Mouse (Mus musculus): ENCODE results near the gene Scyl2. TPM values are rescaled to one million over a fixed set of nuclear protein-coding genes. Genes with fewer than 3 reads are reported as not detected.
A peak's percentile ranks its signal among the peaks of the same experiment; 100 is the strongest.

Scyl2 gene
- polyA plus RNA-seq, 1 experiment from 2014 or later, result 6.7 TPM

DNA sequence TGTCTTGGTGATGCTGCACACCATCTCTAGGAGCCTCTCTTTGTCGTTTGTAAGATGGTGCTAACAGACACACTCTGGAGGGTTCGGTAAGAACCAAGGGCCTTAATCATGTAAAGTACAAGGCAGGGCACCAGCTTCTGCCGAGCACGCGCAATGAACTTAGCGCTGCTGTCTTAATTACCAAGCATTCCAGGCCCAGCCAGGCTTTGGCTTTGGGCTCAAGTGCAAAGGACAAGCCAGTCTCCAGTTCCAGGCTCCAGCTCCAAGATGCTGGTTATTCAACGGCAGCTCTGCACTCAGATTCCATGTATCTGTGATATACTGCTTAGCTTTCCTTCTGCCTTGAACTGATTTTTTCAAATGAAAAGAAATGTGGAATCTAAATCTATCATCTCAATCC, 18.5 kb downstream of the Scyl2 start:
- TF ChIP-seq CTCF (IDR thresholded peaks at IDR 0.05; ENCODE audit: low read depth), result no peak
- Histone ChIP-seq H3K9me3 (replicated peaks; ENCODE audit: low read length) (no peaks in the 10 kb centered on the region), H3K27ac (no peak overlapping the region), H3K4me3 (replicated peaks; ENCODE audit: low read depth, low read length) (no peak overlapping the region), H3K9ac (ENCODE audit: low read depth, low read length) (no peak overlapping the region), H3K4me2 (ENCODE audit: low read length) (no peak overlapping the region), H3K36me3 (ENCODE audit: insufficient read depth, low read length) (no peaks in the 10 kb centered on the region), H3K27me3 (ENCODE audit: insufficient read depth, low read length) (no peaks in the 10 kb centered on the region), H3K4me1 (replicated peaks; ENCODE audit: insufficient read depth, low read length) (no peaks in the 10 kb centered on the region)
- WGBS, result 79% methylated on average over 7 of the region's 7 CpGs
- DNase-seq (ENCODE audit: low spot score), result no peak
- no peak for ATAC-seq (replicated peaks; ENCODE audit: low FRiP score, low read depth)

DNA sequence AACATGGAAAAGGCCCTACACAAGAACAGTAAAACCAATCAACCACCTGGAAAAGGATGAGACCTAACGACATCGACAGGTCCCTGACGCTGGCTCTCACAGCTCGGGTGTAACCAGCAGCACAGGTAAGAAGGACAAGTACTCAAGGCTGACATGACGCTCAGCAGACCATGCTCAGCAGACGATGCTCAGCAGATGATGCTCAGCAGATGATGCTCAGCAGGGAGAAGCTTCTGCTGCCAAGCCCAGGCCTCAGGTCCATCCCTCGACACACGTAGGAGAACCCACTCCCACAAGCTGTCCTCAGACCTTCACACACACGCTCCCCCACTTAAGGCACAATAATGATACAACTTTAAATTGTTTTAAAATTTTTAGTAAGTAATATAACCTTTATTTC, 20.4 kb downstream of the Scyl2 start:
- H3K27me3 ChIP-seq (ENCODE audit: insufficient read depth, low read length), result no peaks in the 10 kb centered on the region
- no peak for TF ChIP-seq CTCF (IDR thresholded peaks at IDR 0.05; ENCODE audit: low read depth)
- H3K4me1 ChIP-seq (replicated peaks; ENCODE audit: insufficient read depth, low read length), result no peaks in the 10 kb centered on the region
- ATAC-seq (replicated peaks; ENCODE audit: low FRiP score, low read depth) (no peak), DNase-seq (ENCODE audit: low spot score) (no peak)
- H3K9me3 ChIP-seq (replicated peaks; ENCODE audit: low read length), result no peaks in the 10 kb centered on the region
- no peak overlapping the region for H3K4me3 ChIP-seq (replicated peaks; ENCODE audit: low read depth, low read length)
- 0 out of 2 replicates have a peak, but pooled peaks cover 3% of the 10 kb centered on the region for H3K36me3 ChIP-seq (ENCODE audit: insufficient read depth, low read length)
- H3K27ac ChIP-seq, result no peak overlapping the region
- 71% methylated on average over 9 of the region's 9 CpGs for WGBS
- H3K4me2 ChIP-seq (ENCODE audit: low read length), result no peak overlapping the region
- no peak overlapping the region for H3K9ac ChIP-seq (ENCODE audit: low read depth, low read length)

DNA sequence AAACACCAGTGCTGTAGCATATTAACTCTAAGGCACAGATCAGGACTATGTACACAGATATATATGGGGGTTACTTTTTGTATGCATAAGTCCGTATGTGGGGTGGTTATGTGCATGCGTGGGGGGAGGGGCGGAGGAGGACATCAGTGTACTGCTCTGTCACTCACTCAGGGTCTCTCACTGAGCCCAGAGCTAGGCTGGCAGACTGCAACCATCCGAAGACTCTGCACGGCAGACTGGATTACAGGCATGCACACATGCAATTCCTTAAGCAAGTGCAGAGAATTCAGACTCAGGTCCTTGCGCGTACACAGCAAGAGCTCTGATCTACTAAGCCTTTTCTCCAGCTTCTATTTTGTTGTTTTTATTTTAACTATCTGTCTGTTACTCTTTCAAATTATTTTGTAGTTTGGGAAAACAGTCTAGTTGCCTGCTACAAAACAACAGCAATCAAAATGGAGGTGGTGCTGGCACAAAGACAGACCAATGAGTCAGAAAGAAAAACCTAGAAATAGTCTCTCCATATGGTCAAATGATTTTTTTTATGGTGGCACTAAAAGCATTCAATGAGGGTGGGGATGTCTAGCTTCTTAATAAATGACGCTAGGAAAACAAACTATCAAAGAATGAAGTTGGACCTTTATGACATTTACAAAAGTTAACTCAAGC, 21.0 kb downstream of the Scyl2 start:
- ATAC-seq (replicated peaks; ENCODE audit: low FRiP score, low read depth), result peak; percentile 74

DNA sequence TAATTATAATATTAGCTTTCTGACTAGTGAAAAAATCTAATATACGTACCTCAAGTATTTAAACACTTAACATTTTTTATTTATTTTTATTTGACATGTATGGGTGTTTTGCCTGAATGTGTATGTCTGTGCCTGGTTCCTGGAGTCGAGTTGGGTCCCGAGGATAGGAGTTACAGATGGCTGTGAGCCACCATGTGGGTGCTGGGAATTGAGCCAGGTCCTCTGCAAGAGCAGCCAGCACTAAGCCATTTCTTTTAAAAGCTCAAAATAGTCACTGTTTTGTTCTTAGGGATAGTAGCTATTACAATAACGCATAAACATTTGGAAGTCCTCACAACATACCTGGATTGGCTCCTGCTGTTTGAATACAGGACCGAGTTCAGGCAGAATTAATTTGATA, 29.7 kb downstream of the Scyl2 start:
- Histone ChIP-seq H3K36me3 (ENCODE audit: insufficient read depth, low read length) (peaks cover 33% of the 10 kb centered on the region), H3K9me3 (replicated peaks; ENCODE audit: low read length) (no peaks in the 10 kb centered on the region), H3K4me2 (ENCODE audit: low read length) (no peak overlapping the region), H3K4me1 (replicated peaks; ENCODE audit: insufficient read depth, low read length) (no peaks in the 10 kb centered on the region), H3K4me3 (replicated peaks; ENCODE audit: low read depth, low read length) (no peak overlapping the region), H3K27me3 (ENCODE audit: insufficient read depth, low read length) (no peaks in the 10 kb centered on the region), H3K27ac (no peak overlapping the region), H3K9ac (ENCODE audit: low read depth, low read length) (no peak overlapping the region)
- DNase-seq (ENCODE audit: low spot score) (no peak), ATAC-seq (replicated peaks; ENCODE audit: low FRiP score, low read depth) (no peak)
- no peak for TF ChIP-seq CTCF (IDR thresholded peaks at IDR 0.05; ENCODE audit: low read depth)
- 87% methylated on average over 5 of the region's 5 CpGs for WGBS

More for the DNA sequence above, 21.0 kb downstream of the Scyl2 start:
- H3K27ac ChIP-seq, result no peak overlapping the region
- H3K4me3 ChIP-seq (replicated peaks; ENCODE audit: low read depth, low read length), result no peak overlapping the region
- 0 out of 2 replicates have a peak, but pooled peaks cover 3% of the 10 kb centered on the region for H3K36me3 ChIP-seq (ENCODE audit: insufficient read depth, low read length)
- no peak for TF ChIP-seq CTCF (IDR thresholded peaks at IDR 0.05; ENCODE audit: low read depth)
- no peaks in the 10 kb centered on the region for H3K4me1 ChIP-seq (replicated peaks; ENCODE audit: insufficient read depth, low read length)
- H3K4me2 ChIP-seq (ENCODE audit: low read length), result no peak overlapping the region
- DNase-seq (ENCODE audit: low spot score), result peak; percentile 70
- H3K9me3 ChIP-seq (replicated peaks; ENCODE audit: low read length), result no peaks in the 10 kb centered on the region
- H3K27me3 ChIP-seq (ENCODE audit: insufficient read depth, low read length), result no peaks in the 10 kb centered on the region
- no peak overlapping the region for H3K9ac ChIP-seq (ENCODE audit: low read depth, low read length)
- WGBS, result 48% methylated on average over 8 of the region's 8 CpGs

DNA sequence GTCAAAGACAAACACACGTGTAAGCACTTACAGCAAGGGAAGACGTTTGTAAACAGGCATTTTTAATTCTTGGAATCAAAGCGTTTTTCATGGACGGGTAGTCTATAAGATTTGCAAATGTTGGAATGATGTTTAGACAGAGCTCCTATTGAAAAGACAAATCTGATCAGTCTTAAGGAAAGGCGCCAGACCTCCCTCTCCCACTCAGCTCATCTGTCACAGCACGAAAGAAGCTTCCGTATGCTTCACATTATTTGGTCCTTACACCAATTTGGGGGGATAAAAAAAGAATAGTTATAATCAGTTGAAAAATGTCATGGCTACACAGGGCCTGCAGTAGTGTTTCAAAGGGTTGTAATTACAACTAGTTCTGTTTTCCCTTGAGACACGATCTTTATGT, 33.2 kb downstream of the Scyl2 start:
- peaks cover 33% of the 10 kb centered on the region for H3K36me3 ChIP-seq (ENCODE audit: insufficient read depth, low read length)
- no peak overlapping the region for H3K4me2 ChIP-seq (ENCODE audit: low read length)
- no peaks in the 10 kb centered on the region for H3K4me1 ChIP-seq (replicated peaks; ENCODE audit: insufficient read depth, low read length)
- H3K27ac ChIP-seq, result no peak overlapping the region
- 91% methylated on average over 8 of the region's 8 CpGs for WGBS
- H3K27me3 ChIP-seq (ENCODE audit: insufficient read depth, low read length), result no peaks in the 10 kb centered on the region
- H3K9ac ChIP-seq (ENCODE audit: low read depth, low read length), result no peak overlapping the region
- ATAC-seq (replicated peaks; ENCODE audit: low FRiP score, low read depth) (no peak), DNase-seq (ENCODE audit: low spot score) (no peak)
- no peak overlapping the region for H3K4me3 ChIP-seq (replicated peaks; ENCODE audit: low read depth, low read length)
- H3K9me3 ChIP-seq (replicated peaks; ENCODE audit: low read length), result no peaks in the 10 kb centered on the region
- TF ChIP-seq CTCF (IDR thresholded peaks at IDR 0.05; ENCODE audit: low read depth), result no peak

DNA sequence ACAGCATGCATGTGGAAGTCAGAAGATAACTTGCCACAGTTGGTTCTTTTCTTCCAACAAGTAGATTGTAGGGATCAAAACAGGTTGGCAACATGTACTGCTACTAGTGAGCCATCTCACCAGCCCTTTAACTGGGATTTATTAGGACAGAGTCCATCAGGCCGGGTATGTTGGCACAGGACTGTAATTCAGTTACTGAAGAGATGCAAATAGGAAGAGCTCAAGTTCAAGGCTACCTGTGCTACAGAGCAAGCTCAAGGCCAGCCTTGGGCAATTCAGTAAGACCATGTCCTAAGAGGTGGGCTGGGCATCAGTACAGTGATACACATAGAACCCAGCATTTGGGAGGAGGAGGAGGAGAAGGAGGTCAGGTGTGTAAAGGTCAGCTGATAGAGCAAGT, 34.4 kb downstream of the Scyl2 start:
- ATAC-seq (replicated peaks; ENCODE audit: low FRiP score, low read depth) (no peak), DNase-seq (ENCODE audit: low spot score) (no peak)
- 100% methylated on average over 1 of the region's 1 CpGs for WGBS
- Histone ChIP-seq H3K4me3 (replicated peaks; ENCODE audit: low read depth, low read length) (no peak overlapping the region), H3K27me3 (ENCODE audit: insufficient read depth, low read length) (no peaks in the 10 kb centered on the region), H3K4me1 (replicated peaks; ENCODE audit: insufficient read depth, low read length) (no peaks in the 10 kb centered on the region), H3K27ac (no peak overlapping the region), H3K9me3 (replicated peaks; ENCODE audit: low read length) (no peaks in the 10 kb centered on the region), H3K4me2 (ENCODE audit: low read length) (no peak overlapping the region), H3K9ac (ENCODE audit: low read depth, low read length) (no peak overlapping the region), H3K36me3 (ENCODE audit: insufficient read depth, low read length) (peaks cover 31% of the 10 kb centered on the region)
- no peak for TF ChIP-seq CTCF (IDR thresholded peaks at IDR 0.05; ENCODE audit: low read depth)

DNA sequence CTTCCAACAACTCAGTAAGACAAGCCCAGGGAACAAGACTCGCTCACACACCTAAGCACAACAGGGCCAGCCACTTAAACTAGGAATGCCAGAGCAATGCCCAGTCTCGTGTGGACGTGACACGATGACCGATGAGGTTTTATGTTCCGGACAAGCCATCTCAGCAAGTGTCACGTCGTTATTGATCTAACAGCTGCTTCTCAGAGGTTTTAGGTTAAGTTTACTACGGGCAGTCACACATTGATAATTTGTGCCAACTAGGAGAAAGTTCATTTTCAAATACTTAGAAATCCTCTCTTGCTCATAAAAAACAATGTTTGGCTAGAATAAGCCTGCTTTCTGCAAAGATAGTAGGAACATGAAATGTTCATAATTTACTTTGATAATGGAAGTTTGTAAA, 39.2 kb downstream of the Scyl2 start:
- H3K27ac ChIP-seq, result no peak overlapping the region
- ATAC-seq (replicated peaks; ENCODE audit: low FRiP score, low read depth) (no peak), DNase-seq (ENCODE audit: low spot score) (no peak)
- H3K9ac ChIP-seq (ENCODE audit: low read depth, low read length), result no peak overlapping the region
- no peak for TF ChIP-seq CTCF (IDR thresholded peaks at IDR 0.05; ENCODE audit: low read depth)
- no peak overlapping the region for H3K4me3 ChIP-seq (replicated peaks; ENCODE audit: low read depth, low read length)
- H3K36me3 ChIP-seq (ENCODE audit: insufficient read depth, low read length), result peaks cover 29% of the 10 kb centered on the region
- 75% methylated on average over 9 of the region's 9 CpGs for WGBS
- no peaks in the 10 kb centered on the region for H3K4me1 ChIP-seq (replicated peaks; ENCODE audit: insufficient read depth, low read length)
- H3K9me3 ChIP-seq (replicated peaks; ENCODE audit: low read length), result no peaks in the 10 kb centered on the region
- H3K27me3 ChIP-seq (ENCODE audit: insufficient read depth, low read length), result no peaks in the 10 kb centered on the region
- no peak overlapping the region for H3K4me2 ChIP-seq (ENCODE audit: low read length)

Measured in kidney, postnatal 0 days (tissue).